ENCODE assay signal across 8 mouse cellular contexts in genomic region chr5:30869405-30870130, GRCm38 (mm10). TPM values are rescaled to one million over a fixed set of nuclear protein-coding genes. Genes with fewer than 3 reads are reported as not detected.
A peak's percentile ranks its signal among the peaks of the same experiment; 100 is the strongest.
DNase-seq lines count a peak whose midpoint lies in the region; ATAC-seq lines count a peak whose summit lies in the region.

No protein-coding gene starts in this region.

- peaks cover 36% of the 10 kb centered on the region for H3K36me3 ChIP-seq in intestine, embryonic 14.5 days (ENCODE audit: control insufficient read depth, insufficient read depth, low read length)

- H3K27ac ChIP-seq in intestine, embryonic 14.5 days (ENCODE audit: low read depth): 0 out of 2 replicates have a peak overlapping the region, but pooled peaks have one; percentile 2

- H3K4me2 ChIP-seq in intestine, embryonic 14.5 days (ENCODE audit: low read length): peak overlapping the region; percentile 61

- H3K4me3 ChIP-seq in intestine, embryonic 14.5 days (ENCODE audit: low read depth, low read length): peak overlapping the region; percentile 95

- H3K27me3 ChIP-seq in intestine, embryonic 14.5 days (replicated peaks; ENCODE audit: control insufficient read depth, insufficient read depth, low read length): no peaks in the 10 kb centered on the region

- H3K4me1 ChIP-seq in intestine, embryonic 14.5 days (replicated peaks; ENCODE audit: control insufficient read depth, insufficient read depth, low read length): peaks cover 13% of the 10 kb centered on the region

- peak; percentile 93 to 95 for DNase-seq in adrenal gland, adult 18-20 months (ENCODE audit: low spot score in 2 of 2)
- peak; percentile 96 for DNase-seq in embryo, embryonic 10 days (ENCODE audit: low spot score)
- DNase-seq in gastrocnemius, postnatal 14 days: peak; percentile 94
- DNase-seq in intestine, embryonic 14.5 days (ENCODE audit: low spot score): peak; percentile 96
- DNase-seq in left cerebral cortex, postnatal 25 days (ENCODE audit: low spot score in 2 of 2): peak; percentile 92 to 93
- peak; percentile 89 for DNase-seq in mesoderm, embryonic 11.5 days (ENCODE audit: low read depth, low spot score)
- peak; percentile 94 for DNase-seq in right cerebral cortex, postnatal 25 days
- DNase-seq in urinary bladder, postnatal 36 days (ENCODE audit: low spot score in 2 of 2): peak; percentile 87 to 93

- H3K9ac ChIP-seq in intestine, embryonic 14.5 days (ENCODE audit: low read length): peak overlapping the region; percentile 92

- intact Hi-C loops in gastrocnemius, postnatal 14 days (cut with DNase I; ENCODE audit: low total_unique reads): no loop called here
- intact Hi-C loops in left cerebral cortex, postnatal 25 days (cut with DNase I): loop anchor here (2.0 kb wide), 1 partner anchor 37 kb away; the partner anchor contains the start of gene Ost4

- WGBS in intestine, embryonic 14.5 days: under 1% methylated on average over 63 of the region's 63 CpGs

- no peaks in the 10 kb centered on the region for H3K9me3 ChIP-seq in intestine, embryonic 14.5 days (ENCODE audit: control insufficient read depth, low read length)

- ATAC-seq in intestine, embryonic 14.5 days (replicated peaks; ENCODE audit: low FRiP score, low TSS enrichment, low read depth): peak; percentile 91

RNA-seq across cellular contexts. Expression of gene Tmem214, which starts 1.8 kb away (rescaled TPM):
- 10 to 100 TPM; 54.0 to 57.3 TPM for total RNA-seq in adrenal gland, adult 18-20 months (2021)
- total RNA-seq in gastrocnemius, postnatal 14 days (2021): 10 to 100 TPM; 33.5 to 37.4 TPM
- polyA plus RNA-seq in intestine, embryonic 14.5 days (2014; fragmentation: Nextera tagmentation; extraction: Ambion mirVana): 59.9 and 60.7 TPM in 2 replicates
- total RNA-seq in left cerebral cortex, postnatal 25 days (2021): 10 to 100 TPM; 65.5 to 71.3 TPM

RNA-seq across cellular contexts. Expression of gene Agbl5, which starts 18.9 kb away (rescaled TPM):
- 1 to 10 TPM; 8.3 TPM for total RNA-seq in adrenal gland, adult 18-20 months (2021)
- 1 to 10 TPM; 1.8 to 2.6 TPM for total RNA-seq in gastrocnemius, postnatal 14 days (2021)
- 25.4 and 26.4 TPM in 2 replicates for polyA plus RNA-seq in intestine, embryonic 14.5 days (2014; fragmentation: Nextera tagmentation; extraction: Ambion mirVana)
- 10 to 100 TPM; 14.3 to 17.8 TPM for total RNA-seq in left cerebral cortex, postnatal 25 days (2021)

RNA-seq across cellular contexts. Expression of gene Ost4, which starts 38.0 kb away (rescaled TPM):
- total RNA-seq in adrenal gland, adult 18-20 months (2021): 100 to 1,000 TPM; 219 to 254 TPM
- total RNA-seq in gastrocnemius, postnatal 14 days (2021): 100 to 1,000 TPM; 119 to 134 TPM
- 482 and 490 TPM in 2 replicates for polyA plus RNA-seq in intestine, embryonic 14.5 days (2014; fragmentation: Nextera tagmentation; extraction: Ambion mirVana)
- total RNA-seq in left cerebral cortex, postnatal 25 days (2021): 100 to 1,000 TPM in 1 of 2 experiments, 10 to 100 TPM in 1; 98.1 to 103 TPM

RNA-seq across cellular contexts. Expression of gene Emilin1, which starts 43.6 kb away (rescaled TPM):
- 10 to 100 TPM; 36.3 to 38.9 TPM for total RNA-seq in adrenal gland, adult 18-20 months (2021)
- 10 to 100 TPM; 25.7 to 31.3 TPM for total RNA-seq in gastrocnemius, postnatal 14 days (2021)
- 187 and 209 TPM in 2 replicates for polyA plus RNA-seq in intestine, embryonic 14.5 days (2014; fragmentation: Nextera tagmentation; extraction: Ambion mirVana)
- total RNA-seq in left cerebral cortex, postnatal 25 days (2021): 1 to 10 TPM; 2.1 to 2.3 TPM

RNA-seq across cellular contexts. Expression of gene Khk, which starts 51.7 kb away (rescaled TPM):
- 10 to 100 TPM; 58.3 to 59.0 TPM for total RNA-seq in adrenal gland, adult 18-20 months (2021)
- 10 to 100 TPM; 31.4 to 32.7 TPM for total RNA-seq in gastrocnemius, postnatal 14 days (2021)
- polyA plus RNA-seq in intestine, embryonic 14.5 days (2014; fragmentation: Nextera tagmentation; extraction: Ambion mirVana): 21.6 and 21.9 TPM in 2 replicates
- total RNA-seq in left cerebral cortex, postnatal 25 days (2021): 10 to 100 TPM; 15.1 to 15.9 TPM

Comparison
In these comparisons a context has a peak if more than half of its experiments do, and no peak if none do; other contexts are left out.
1. Peak in every context shown above with its lines: DNase-seq, ATAC-seq, H3K4me3 ChIP-seq and H3K27ac ChIP-seq.